Mouse (Mus musculus) adrenal gland, adult 8-10 months (tissue): ENCODE data around the gene Pdzd2. TPM values are rescaled to one million over a fixed set of nuclear protein-coding genes. Genes with fewer than 3 reads are reported as not detected.

ENCODE experiments used
- DNase-seq: peaks from one replicate; pipeline ENCODE4 v3.0.0; 2022
- total RNA-seq, 4 experiments: library from RNA; stranded (reverse); gene quantifications; 2 replicates each; pipeline ENCODE4 v1.2.4; 2022

Pdzd2 gene
- total RNA-seq, 4 experiments from 2014 or later: 14.8 to 29.7 (median 21.7) TPM

DNA sequence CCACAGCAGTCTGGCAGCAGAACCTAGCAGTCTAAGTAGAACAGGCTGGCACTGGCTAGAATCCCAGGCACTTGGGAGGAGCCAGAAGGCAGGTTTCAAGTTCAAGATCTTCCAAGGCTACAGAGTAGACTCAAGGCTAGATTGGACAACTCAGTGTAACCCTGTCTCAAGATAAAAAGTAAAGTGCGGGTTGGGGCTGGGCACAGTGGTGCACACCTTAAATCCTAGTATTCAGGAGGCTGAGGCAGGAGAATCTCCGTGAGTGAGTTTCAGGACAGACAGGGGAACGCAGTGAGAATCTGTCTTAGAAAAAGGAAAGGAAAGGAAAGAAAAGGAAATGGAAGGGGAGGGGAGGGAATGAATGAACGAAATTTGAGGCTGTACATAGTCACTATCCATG lies 207.2 kb downstream of the Pdzd2 start:
- DNase-seq: no peak

DNA sequence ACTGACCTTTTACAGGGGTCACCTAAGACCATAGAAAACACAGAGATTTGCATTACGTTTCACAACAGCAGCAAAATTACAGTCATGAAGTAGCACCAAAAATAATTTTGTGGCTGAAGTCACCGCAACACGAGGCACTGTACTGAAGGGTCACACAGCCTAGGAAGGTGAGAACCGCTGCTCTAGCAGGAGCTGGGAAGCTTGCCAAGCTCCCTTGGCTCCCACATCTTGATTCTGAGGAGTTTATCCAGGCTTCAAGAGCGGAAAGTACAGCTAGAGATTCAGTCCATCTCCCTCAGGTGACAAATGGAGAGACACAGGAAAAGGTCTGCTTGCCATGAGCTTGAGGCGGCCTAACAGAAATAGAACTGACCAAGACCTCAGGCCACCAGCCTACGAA lies 216.9 kb downstream of the Pdzd2 start:
- no peak for DNase-seq

DNA sequence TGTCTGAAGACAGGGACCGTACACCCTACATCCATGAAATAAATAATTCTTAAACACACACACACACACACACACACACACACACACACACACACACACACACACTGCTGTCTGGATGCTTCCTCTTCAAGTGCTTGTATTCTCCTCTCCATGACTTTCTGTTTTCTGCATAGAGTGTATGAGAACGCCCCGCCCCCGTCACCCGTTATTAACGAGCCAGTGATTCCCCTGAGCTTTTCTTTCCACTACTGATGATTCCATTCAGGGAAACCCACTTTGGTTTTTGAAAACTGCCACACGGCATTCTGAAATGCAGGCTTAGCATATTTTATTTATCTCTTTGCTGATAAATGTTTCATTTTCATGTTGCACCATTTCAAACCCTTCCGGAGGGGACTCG lies 219.4 kb downstream of the Pdzd2 start:
- no peak for DNase-seq

DNA sequence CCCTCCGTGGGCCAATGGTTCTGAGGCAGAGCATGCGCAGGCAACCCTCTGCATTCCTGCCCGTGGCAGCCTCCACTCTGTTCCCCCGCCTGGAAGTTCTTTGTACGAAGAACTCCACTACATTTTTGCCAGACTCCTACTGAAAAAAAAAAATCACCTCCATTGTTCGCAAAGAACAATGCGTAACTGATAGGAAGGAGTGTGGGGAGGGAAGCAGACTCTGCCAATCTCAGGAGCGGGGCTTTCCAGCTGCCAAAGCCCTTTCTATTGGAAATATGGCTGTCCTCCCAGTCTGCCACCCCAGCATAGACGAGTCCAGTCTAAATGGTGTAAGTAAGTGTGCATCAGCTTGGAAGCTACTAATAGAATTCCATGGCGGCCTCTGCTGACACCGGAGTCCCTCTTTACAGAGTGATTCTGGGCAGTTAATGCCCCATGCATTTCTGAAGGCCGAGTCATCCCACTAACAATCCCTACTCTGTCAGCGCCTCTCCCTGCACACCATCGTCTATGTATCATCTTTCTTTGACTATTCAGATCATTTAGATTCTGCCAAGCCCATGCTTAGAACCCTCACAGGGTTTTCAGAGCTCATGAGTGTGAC lies 221.3 kb downstream of the Pdzd2 start:
- DNase-seq: no peak

DNA sequence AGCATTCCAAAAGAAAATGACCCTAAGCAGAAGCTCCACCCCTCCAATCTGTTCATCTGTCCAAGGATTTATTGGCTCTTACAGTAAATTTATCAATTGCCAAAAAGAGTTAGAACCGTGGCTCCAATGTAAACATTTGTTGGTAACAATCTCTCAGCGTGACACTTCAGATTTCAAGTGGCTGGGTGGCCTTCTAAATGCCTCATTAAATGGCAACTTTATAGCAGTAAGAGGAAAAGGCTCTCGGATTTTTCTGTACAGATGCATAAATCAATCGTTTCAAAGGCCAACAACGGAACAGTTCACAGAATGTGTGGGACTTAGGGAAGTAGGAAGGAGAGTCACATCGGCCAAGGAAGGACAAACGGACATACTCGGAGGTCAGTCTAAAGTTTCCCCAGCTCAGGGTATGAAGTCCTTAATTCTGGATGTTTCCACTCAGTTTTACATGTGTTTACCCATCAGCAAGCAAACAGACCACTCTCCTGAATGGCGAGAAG lies 222.4 kb downstream of the Pdzd2 start:
- DNase-seq: no peak

DNA sequence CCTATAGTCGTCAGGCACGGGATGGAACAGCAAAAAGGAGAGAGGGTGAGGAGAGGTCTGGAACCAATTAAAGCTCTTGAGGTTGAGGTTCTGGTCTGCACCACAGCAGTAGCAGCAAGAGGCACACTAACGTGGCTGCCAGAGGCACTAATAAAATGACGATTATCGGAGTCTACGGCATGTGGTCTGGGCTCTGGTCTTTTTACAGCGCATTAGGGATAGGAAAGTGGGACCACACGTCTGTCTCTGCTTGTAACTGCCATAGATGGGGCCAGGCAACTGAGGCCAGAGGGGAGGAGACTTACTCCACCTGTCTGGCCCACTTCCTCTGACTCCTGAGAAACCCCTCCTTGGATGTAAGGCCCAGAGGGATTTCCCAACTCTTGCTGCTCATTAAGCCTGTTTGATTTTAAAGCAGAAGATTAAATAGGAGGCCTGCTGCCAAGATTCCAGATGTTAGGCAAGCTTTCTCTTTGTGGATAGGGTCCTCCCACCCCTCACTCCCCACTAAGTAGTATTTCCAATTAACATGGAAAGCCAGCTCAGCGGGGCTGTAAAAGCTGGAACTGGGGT lies 224.4 kb downstream of the Pdzd2 start:
- no peak for DNase-seq

DNA sequence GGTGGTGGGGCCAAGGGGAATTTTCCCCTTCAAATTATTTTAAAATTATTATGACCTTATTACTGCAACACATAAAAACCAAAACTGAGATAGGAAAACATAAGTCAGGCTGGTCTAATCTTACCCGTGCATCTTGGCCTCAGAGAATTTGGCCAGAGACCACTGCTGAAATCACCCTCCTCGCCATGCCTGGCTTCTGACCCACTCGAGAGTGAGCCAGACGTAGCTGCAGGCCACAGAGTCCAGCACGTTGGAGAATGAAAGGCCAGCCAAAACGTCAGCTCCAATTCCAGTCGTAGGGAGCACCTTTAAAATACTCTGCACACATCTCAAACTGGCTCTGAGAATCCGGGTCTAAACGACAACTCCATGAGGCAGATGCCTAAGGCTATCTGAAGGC lies 226.2 kb downstream of the Pdzd2 start:
- DNase-seq: no peak

DNA sequence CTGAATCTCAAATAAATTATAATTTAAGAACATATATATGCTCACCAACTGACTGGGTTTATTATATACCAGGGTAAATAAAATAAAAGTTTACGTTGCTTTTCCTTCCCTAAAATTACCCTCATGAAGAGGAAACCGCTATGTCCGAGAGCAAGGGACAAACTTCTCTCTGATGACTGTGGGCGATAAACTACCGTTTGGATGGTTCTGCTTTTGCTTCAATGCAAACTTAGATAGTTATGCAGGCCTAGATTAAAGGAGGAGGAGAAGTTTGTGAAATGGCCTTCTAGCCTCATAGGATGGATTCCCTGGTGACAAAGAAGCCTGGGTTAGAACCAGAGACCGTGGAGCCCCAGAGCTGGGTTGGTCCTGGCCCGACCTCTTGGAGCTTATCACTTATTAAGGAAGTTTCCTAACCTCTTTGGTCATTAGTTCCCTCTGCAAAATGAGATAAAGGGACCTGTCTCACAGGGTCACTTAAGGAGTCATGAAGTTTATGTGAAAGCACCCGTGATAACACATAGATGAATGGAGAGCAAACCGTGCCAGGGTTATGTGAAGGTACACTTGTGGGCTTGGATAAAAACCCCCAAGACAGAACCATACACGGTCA lies 230.9 kb downstream of the Pdzd2 start:
- DNase-seq: no peak

DNA sequence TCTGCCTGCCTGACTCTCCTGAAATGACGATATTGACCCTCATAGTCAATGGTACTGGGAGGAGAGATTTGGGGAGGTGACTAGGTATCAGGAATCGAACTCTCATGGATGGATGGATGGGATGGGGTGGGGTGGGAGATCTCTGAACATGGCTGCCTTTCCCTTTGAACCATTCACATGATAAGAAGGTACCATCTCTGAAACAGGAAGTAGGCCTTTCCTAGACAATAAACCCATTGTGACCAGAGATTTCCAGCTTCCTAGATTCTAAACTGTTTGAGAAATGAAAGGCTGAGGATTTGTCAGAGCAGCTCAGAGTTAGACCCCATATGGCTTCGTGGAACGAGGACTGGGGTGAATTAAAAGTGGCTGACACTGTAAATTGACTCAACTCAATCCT lies 232.2 kb downstream of the Pdzd2 start:
- no peak for DNase-seq

DNA sequence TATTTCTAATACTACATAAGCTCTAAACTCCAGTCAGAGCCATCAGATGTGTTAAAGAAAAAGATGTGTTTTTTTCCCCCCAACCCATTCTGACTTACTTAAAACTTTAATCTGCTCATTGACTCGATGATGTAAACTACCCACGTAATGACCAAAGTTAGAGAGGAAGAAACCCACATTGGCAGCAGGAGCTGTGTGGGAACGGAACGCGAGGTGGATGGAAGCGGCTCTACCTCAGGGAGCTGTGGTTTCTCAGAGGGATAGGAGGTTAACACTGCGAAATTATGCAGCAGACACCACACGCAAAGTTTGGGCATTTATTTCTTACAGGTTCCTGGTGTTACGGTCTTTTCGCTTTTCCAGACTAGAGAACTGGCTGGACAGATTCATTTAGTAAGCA lies 233.2 kb downstream of the Pdzd2 start:
- DNase-seq: no peak

DNA sequence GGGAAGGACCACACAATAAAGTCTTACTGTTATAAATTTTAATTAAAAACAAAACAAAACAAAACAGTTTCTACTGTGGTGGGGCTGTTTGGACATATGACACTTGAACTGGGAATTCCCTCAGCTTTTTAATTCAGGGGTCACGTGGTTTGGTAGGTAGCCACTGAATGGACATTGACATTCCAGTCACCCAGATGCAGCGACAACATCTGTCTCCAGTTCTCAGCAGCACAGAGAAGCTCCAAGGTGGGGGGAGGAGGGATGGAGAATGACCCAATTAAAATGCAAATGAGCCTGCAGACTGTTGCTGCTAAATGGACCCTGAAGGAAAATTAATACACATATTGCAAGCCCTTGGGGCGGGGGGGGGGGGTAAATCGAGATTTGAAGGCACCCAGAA lies 233.6 kb downstream of the Pdzd2 start:
- DNase-seq: no peak

DNA sequence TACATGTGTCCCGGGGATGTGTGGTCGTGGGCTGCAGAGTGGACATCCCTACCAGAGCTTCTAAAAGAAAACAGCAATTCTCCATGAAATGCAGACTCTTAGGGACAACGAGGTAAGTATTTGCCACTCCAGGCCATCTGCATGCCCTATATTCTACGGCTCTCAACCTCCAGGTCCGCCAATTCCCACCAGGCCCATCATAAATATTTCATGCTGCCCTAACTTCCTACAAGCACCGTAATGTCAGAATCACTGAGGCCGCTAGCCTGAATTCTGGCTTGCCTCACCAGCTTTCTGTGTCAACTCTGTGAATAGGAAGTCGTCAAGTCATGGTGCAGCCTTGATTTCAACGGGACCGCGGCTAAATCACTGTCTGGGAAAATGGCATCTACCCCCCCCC lies 234.2 kb downstream of the Pdzd2 start:
- DNase-seq: no peak

DNA sequence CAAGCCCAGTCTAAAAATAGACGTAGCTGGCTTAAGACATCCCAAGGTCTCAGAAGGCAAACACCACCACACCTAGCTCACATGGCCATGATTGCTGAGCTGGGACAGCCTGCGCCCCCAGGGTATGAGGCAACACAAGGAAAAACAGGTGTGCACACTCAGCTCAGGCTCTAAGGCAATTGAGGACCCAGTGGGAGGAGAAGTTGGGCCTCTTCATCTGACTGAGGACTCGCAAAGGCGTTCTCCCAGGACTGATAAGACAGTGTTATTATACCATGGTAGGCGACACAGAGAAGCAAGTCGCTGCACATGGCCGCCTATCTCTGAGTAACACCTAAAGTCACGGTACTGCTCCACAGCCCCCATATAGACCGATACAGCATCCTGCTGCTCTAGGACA lies 235.8 kb downstream of the Pdzd2 start:
- no peak for DNase-seq

DNA sequence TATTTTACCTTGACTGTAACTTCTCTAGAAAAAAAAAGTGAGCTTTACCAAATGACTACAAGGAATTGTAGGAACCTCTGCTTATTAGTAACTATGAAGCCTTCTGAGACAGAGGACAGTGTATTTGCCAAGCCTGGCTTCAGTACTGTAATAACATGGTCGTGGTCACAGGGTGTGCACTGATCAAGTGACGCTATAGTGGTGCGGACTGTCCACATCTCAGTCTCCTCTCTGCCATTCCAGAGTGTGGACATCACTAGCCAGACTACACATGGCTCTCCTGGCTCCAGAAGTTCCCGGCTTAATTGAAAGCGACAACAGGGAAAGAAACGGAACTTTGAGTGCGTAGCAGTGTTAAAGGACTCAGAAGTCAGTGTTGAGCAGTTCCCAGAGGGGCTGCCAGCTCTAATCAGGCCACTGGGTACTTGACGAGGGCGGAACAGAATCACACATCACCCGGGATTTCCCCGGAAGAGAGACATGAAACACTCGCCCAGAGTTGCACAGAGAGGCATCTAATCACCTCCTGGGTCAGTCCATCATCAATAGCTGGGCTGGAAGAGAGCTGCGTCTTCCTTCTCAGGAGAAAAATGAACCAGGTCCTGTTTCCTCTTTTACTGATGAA lies 237.7 kb downstream of the Pdzd2 start:
- DNase-seq: no peak

DNA sequence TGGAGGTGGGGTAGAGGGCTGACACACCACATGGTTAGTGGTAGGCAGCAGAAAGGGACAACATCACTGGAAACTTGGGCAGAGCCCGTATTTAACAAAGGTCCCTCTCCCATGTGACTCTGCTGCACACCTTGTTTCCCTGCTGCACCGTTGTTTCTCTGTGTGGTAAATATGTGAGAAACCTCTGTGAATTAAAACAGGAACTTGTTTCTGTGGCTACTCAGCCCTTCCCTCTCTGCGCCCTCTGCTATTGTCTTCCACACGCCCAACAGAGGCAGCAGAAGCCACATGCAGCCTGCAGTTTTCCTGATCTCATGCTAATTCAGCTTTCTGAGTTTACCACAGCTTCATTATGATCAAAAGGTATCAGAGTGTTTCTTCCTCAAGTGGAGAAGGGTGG lies 239.1 kb downstream of the Pdzd2 start:
- no peak for DNase-seq

DNA sequence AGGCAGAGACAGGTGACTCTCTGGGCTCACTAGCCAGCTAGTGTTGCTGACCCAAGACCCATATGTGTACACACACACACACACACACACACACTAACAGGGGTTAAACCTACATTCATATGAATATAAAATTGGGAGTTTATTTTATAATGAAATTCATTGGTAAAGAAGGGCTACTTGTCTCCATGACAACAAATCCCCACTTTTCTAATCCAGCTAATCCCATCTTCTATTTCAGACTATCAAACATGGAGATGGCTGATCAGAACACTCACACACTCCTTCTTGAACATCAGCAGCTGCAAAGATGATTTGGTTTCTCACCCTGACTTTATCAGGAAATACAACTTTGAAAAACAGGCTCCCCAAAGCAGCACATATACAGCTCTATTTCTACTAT lies 245.6 kb downstream of the Pdzd2 start:
- DNase-seq: no peak

DNA sequence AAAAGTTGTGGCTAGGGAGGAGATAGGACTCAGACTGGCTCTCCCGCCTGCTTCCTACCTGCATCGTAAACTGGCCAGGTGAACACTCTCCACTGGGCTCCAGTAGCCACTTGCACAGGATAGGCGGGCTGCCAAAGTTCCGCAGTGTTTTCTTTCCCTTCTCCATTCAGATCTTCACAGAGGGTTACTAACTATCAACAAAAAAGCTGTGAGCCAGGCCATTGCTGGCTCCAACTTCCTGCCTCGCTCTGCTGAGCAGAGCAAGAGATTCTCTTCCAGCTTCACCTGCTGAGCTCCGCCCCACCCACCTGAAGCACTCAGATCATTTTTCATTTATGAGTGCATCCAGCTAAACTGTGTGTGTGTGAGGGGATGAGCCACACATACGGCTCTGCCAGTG lies 246.5 kb downstream of the Pdzd2 start:
- DNase-seq: no peak

DNA sequence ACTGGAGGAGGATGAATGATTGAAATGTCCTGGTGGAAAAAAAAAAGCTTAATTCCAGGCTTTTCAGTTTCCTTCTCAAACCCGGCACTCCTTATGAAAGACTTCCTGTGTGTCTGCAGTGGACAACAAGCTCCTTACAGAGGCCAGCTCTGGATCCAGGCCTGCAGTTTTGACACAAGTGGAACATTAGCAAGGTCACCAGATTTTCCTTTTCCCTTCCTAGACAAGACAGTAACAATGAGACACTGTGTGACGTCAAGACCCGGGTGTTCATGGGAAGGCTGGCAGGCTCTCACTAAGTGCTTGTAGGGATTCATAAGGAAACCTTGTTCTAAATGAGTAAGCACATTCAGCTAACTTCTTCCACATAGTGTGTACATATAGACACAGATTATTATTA lies 248.8 kb downstream of the Pdzd2 start:
- peak; percentile 78 for DNase-seq

DNA sequence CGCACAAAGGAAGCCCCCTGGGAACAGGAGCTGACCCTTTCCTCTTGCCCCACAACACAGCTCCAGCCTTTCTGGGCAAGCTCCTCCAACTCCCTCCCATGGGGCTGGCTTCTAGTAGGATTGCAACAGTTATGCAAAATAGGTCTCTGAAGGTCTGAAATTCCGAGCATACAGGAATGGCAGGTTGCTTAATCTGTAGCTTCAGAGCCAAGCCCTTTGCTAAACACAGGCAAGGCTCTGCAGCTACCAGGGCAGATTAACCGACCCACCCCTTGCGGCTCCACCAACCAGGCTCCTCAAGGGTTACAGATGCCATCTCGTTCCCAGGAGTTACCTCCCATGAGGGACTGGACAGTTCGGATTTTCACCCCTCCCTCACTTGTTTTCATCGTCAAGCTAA lies 249.2 kb downstream of the Pdzd2 start:
- peak; percentile 53 for DNase-seq

DNA sequence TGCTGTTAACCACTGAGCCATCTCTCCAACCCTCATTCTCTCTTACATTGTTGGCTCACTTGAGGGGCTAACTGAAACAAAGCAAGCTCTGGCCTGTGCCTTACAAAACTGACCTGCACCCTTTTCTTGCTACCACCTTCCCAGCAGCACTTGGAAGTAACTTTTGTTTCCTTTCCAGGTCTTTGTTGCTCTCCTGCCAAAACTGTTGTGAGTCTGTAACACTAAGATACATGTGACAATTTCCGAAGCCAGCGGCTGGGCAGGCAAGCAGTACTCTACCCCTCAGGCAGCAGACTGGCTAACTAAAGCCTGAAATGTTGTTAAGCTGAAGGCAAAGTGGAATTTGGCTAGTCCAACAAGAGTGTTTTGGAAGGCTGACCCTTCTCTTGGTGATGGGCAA lies 251.4 kb downstream of the Pdzd2 start:
- no peak for DNase-seq

DNA sequence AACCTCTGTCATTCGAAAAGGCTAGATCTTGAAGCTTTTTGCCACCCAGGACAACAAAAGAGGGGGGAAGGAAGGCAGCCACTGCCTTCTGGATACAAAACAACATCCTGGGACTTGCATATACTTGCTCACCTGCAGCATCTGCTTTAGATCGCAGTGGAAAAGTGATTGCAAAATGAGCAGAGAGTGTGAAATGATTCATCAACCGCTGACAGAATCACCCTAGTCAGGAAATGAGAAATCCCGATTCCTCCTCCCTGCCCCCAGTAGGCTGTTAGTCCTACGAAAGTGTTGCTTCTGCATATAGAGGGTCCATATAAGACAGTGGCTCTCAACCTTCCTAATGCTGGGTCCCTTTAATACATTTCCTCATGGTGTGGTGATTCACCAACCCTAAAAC lies 258.5 kb downstream of the Pdzd2 start:
- no peak for DNase-seq

DNA sequence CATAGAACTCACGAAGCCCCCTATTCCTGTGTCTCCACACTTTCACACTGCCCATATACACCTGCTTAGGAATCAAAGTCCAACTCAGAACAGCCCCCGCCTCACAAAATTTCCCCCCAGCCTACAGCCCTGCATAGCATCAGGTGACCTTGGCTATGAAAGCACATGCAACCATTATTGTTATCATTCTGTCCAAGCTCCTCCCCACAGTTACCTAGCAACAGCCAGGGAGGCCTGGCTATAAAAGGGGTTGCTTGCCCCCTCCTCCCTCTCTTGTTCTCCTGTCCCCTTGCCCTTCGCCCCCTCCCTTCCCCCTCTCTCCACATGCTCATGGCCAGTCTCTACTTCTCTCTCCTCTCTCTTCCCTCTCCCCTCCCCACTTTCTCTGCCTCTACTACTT lies 259.4 kb downstream of the Pdzd2 start:
- no peak for DNase-seq

DNA sequence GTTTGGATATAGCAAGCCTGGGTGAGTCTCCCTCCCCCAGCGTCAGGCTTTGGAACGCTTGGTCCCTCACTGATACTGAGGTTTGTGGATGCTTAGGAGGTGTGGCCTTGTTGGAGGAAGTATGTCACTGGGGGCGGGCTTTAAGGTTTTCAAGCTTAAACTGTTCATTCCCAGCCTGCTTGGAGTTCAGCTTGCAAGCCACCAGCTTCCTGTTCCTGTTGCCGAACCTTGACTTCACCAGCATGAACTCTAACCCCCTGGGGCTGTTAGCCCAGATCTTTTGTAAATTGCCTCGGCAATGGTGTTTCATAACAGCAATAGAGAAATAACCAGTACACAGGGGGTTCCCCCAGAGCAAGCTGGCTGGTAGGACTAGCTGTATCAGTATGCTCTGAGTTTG lies 260.4 kb downstream of the Pdzd2 start:
- peak; percentile 24 for DNase-seq

DNA sequence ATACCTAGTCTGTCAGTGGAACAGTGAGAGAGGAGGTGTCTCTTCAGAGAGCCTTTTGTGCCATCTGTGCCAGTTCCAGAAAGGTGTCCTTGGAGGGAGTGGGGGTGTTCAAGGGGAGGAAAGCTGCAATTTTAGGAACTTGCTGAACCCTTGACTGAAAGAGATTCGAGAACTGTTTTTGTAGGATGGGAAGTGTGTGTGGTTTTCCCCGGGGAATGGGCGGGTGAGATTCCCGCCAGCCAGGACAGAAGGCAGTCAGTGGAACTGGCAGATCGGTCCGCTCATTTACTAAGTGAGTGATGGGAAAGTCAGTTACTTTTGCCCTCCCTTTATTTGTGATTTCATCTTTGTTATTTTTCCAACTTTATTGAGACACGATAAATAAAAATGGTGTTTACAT lies 266.1 kb downstream of the Pdzd2 start:
- DNase-seq: no peak
